ENCODE assay signal across 9 mouse cellular contexts in the genomic region with DNA sequence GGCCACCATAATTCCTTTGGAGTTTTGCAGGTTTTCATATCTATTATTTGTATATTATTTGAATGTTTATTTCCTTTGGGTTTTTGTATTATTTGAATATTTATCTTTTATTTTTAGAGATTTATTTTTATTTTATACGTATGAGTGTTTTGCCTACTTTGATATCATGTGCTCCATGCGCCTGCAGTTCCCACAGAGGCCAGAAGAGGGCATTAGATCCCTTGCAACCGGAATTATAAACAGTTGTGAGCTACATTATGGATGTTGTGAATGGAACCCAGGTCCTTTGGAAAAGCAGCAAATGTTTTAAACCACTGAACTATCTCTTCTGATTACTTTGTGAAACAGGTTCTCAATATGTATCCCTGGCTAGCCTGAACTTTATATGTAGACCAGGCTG. TPM values are rescaled to one million over a fixed set of nuclear protein-coding genes. Genes with fewer than 3 reads are reported as not detected.
DNase-seq lines count a peak whose midpoint lies in the region; ATAC-seq and TF ChIP-seq lines count a peak whose summit lies in the region.
"Had no signal": no experiment of that assay in that cellular context is flagged by ENCODE, and none has a peak within 500 bp of the region (broad histone marks: within the 10 kb centered on the region; RNA-seq: fewer than 3 reads in every experiment).

No protein-coding gene starts in this region.

- H3K9me3 ChIP-seq in liver, embryonic 12.5 days (replicated peaks): no peaks in the 10 kb centered on the region

- 0 out of 2 replicates have a peak, but pooled peaks have one; percentile 17 for TF ChIP-seq CTCF in bone marrow macrophage, adult 2 months (IDR thresholded peaks at IDR 0.05; ENCODE audit: low read depth, low read length)

- no peak for TF ChIP-seq POLR2A in bone marrow macrophage, adult 2 months (IDR thresholded peaks at IDR 0.05; ENCODE audit: borderline replicate concordance, low read depth, low read length)

- H3K4me1 ChIP-seq in liver, embryonic 12.5 days: peaks cover 7% of the 10 kb centered on the region; the same call in 1 of the 2 replicates
- H3K4me1 ChIP-seq in bone marrow macrophage, adult 2 months (ENCODE audit: control insufficient read depth, insufficient read depth, low read length): no peaks in the 10 kb centered on the region

- no peak overlapping the region for H3K27ac ChIP-seq in liver, embryonic 12.5 days
- H3K27ac ChIP-seq in bone marrow macrophage, adult 2 months (ENCODE audit: insufficient read depth, low read depth, low read length): no peak overlapping the region
- H3K27ac ChIP-seq: neural tube, embryonic 13.5 days had no signal

- H3K4me2 ChIP-seq in liver, embryonic 12.5 days: no peak overlapping the region
- H3K4me2 ChIP-seq: neural tube, embryonic 13.5 days had no signal

- no peak overlapping the region for H3K4me3 ChIP-seq in liver, embryonic 12.5 days
- no peak overlapping the region for H3K4me3 ChIP-seq in bone marrow macrophage, adult 2 months (ENCODE audit: insufficient read depth, low read length)
- H3K4me3 ChIP-seq: neural tube, embryonic 13.5 days had no signal

- H3K36me3 ChIP-seq in liver, embryonic 12.5 days: peaks cover 32% of the 10 kb centered on the region

- ATAC-seq in liver, embryonic 12.5 days: no peak

- 45% methylated on average over 3 of the region's 3 CpGs for WGBS in liver, embryonic 12.5 days (ENCODE audit: insufficient replicate concordance)

- no peaks in the 10 kb centered on the region for H3K27me3 ChIP-seq in liver, embryonic 12.5 days (replicated peaks)
- H3K27me3 ChIP-seq: neural tube, embryonic 13.5 days had no signal

- no peak overlapping the region for H3K9ac ChIP-seq in liver, embryonic 12.5 days
- H3K9ac ChIP-seq: neural tube, embryonic 13.5 days had no signal

- peak; percentile 48 for DNase-seq in adrenal gland, postnatal 14 days
- DNase-seq in adrenal gland, adult 8-10 months: no peak
- DNase-seq in liver: peak; percentile 70
- peak; percentile 45 to 81 for DNase-seq in spleen, postnatal 4 days (ENCODE audit: low spot score in 2 of 2)
- DNase-seq in right cerebral cortex, postnatal 4 days: no peak
- no peak for DNase-seq in gastrocnemius, adult 8-10 months (ENCODE audit: low spot score in 2 of 2)

RNA-seq across cellular contexts. Expression of a gene that starts 46.2 kb away (rescaled TPM):
- 14.4 and 22.4 TPM in 2 replicates for total RNA-seq in adrenal gland, postnatal 14 days (2021)
- total RNA-seq in adrenal gland, adult 8-10 months (2022): 10 to 100 TPM; 10.8 to 15.5 (median 12.3) TPM
- polyA plus RNA-seq in liver, embryonic 12.5 days (2016; fragmentation: Nextera tagmentation; extraction: Ambion mirVana): 57.7 and 58.1 TPM in 2 replicates
- 731 and 826 TPM in 2 replicates for polyA plus RNA-seq in bone marrow macrophage, adult 2 months (2012; ENCODE audit: insufficient read depth, insufficient read length, missing spikeins)
- 1 to 10 TPM in 2 of 4 experiments, under 1 TPM in 2; 0.77 to 4.1 (median 1.3) TPM for total RNA-seq in gastrocnemius, adult 8-10 months (2022)

Comparison
In these comparisons a context has a peak if more than half of its experiments do, and no peak if none do; other contexts are left out.
1. DNase-seq: peak in adrenal gland, postnatal 14 days (single experiment), liver (single experiment) and spleen, postnatal 4 days (2 of 2); none in adrenal gland, adult 8-10 months (single experiment), right cerebral cortex, postnatal 4 days (single experiment) and gastrocnemius, adult 8-10 months (0 of 2).